Mouse (Mus musculus): Measurements from ENCODE around the gene Gm17093. TPM values are rescaled to one million over a fixed set of nuclear protein-coding genes. Genes with fewer than 3 reads are reported as not detected.
"Not testable (repeated sequence)": the region's sequence is repeated elsewhere in the genome, so short reads cannot be mapped to it uniquely, and the experiment has no call there.

The Gm17093 gene
- not detected in 2 replicates for polyA plus RNA-seq (2015; fragmentation: Nextera tagmentation; extraction: Ambion mirVana)

GRCm38 (mm10) chr14:44517976-44518375, at the start of gene Gm17093:
Gene Gm17093 (plus strand): TSS chr14:44518276.
- H3K9ac ChIP-seq; H3K9me3 ChIP-seq (replicated peaks); H3K4me1 ChIP-seq (replicated peaks); H3K36me3 ChIP-seq; H3K27ac ChIP-seq; H3K27me3 ChIP-seq; H3K4me3 ChIP-seq; H3K4me2 ChIP-seq; ATAC-seq (replicated peaks; ENCODE audit: insufficient number of reproducible peaks, insufficient read depth, low FRiP score, low read depth): not testable (repeated sequence)
- WGBS = 69% methylated on average over 5 of the region's 5 CpGs

DNA sequence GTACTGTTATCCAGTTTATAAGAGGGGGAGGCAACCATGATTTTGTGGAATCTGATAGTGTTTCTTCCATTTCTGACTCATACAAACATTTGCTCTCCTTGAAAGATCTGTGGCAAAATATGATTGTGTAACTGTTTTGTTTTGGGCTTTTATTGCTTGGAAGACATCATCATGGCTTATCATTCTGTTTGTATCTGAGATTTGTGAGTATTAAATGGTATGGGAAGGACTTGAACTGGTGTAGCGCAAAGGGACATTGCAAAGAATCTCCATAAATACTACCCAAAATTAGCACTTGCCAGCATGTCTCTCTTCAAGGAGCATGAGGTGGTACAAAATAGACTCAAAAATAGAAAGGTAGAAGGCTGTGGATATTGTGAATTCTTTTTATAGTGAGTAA, 25.9 kb upstream of the Gm17093 start, which contains the start of gene BC061237:
Gene BC061237 (plus strand): TSS at position 301 of the 400 bp plus-strand sequence.
- H3K9me3 ChIP-seq (replicated peaks); ATAC-seq (replicated peaks; ENCODE audit: insufficient number of reproducible peaks, insufficient read depth, low FRiP score, low read depth); H3K4me3 ChIP-seq; H3K27me3 ChIP-seq; H3K4me1 ChIP-seq (replicated peaks); H3K9ac ChIP-seq; H3K4me2 ChIP-seq; H3K27ac ChIP-seq; H3K36me3 ChIP-seq: not testable (repeated sequence)
- WGBS = 95% methylated on average over 1 of the region's 1 CpGs

GRCm38 (mm10) chr14:44547961-44548360, 29.9 kb downstream of the Gm17093 start:
- not testable (repeated sequence) for H3K27me3 ChIP-seq

More at GRCm38 (mm10) chr14:44547961-44548360, 29.9 kb downstream of the Gm17093 start:
- not testable (repeated sequence) for H3K9ac ChIP-seq; ATAC-seq (replicated peaks; ENCODE audit: insufficient number of reproducible peaks, insufficient read depth, low FRiP score, low read depth); H3K4me2 ChIP-seq; H3K27ac ChIP-seq; H3K4me3 ChIP-seq; H3K4me1 ChIP-seq (replicated peaks); H3K36me3 ChIP-seq; H3K9me3 ChIP-seq (replicated peaks)
- WGBS = 70% methylated on average over 5 of the region's 5 CpGs

Other genes starting within 250 kb of the Gm17093 start
- not detected in 2 replicates for gene Gm8220, start 232.7 kb upstream of the Gm17093 start, polyA plus RNA-seq (2015; fragmentation: Nextera tagmentation; extraction: Ambion mirVana)
- gene Gm5930, start 179.7 kb upstream of the Gm17093 start, polyA plus RNA-seq (2015; fragmentation: Nextera tagmentation; extraction: Ambion mirVana) = not detected in 2 replicates
- not detected in 2 replicates for gene Gm8229, start 152.9 kb upstream of the Gm17093 start, polyA plus RNA-seq (2015; fragmentation: Nextera tagmentation; extraction: Ambion mirVana)
- not detected in 2 replicates for gene Gm3371, start 107.6 kb upstream of the Gm17093 start, polyA plus RNA-seq (2015; fragmentation: Nextera tagmentation; extraction: Ambion mirVana)
- gene Gm8232, start 84.6 kb upstream of the Gm17093 start, polyA plus RNA-seq (2015; fragmentation: Nextera tagmentation; extraction: Ambion mirVana) = not detected in 2 replicates
- not detected in 2 replicates for gene BC061237, start 25.8 kb upstream of the Gm17093 start, polyA plus RNA-seq (2015; fragmentation: Nextera tagmentation; extraction: Ambion mirVana)
- not detected in 2 replicates for gene Gm8247, start 64.9 kb downstream of the Gm17093 start, polyA plus RNA-seq (2015; fragmentation: Nextera tagmentation; extraction: Ambion mirVana)
- not detected in 2 replicates for gene Gm5624, start 109.7 kb downstream of the Gm17093 start, polyA plus RNA-seq (2015; fragmentation: Nextera tagmentation; extraction: Ambion mirVana)
- not detected in 2 replicates for gene Gm8257, start 188.2 kb downstream of the Gm17093 start, polyA plus RNA-seq (2015; fragmentation: Nextera tagmentation; extraction: Ambion mirVana)
- gene Gm8267, start 232.1 kb downstream of the Gm17093 start, polyA plus RNA-seq (2015; fragmentation: Nextera tagmentation; extraction: Ambion mirVana) = not detected in 2 replicates

All from heart, embryonic 15.5 days (tissue).